Mouse (Mus musculus) lung, postnatal 36 days (tissue): ENCODE measurements around the gene Abcc9.

Source experiments
- DNase-seq: peaks from one replicate; pipeline ENCODE4 v3.0.0; 2022; ENCODE audit warnings: mixed read lengths

Abcc9 gene

GRCm38 (mm10) chr6:142542800-142543175 is 159.3 kb downstream of the Abcc9 start:
- no peak for DNase-seq

GRCm38 (mm10) chr6:142542082-142542799 is 159.9 kb downstream of the Abcc9 start:
- no peak for DNase-seq

GRCm38 (mm10) chr6:142540561-142541160 is 161.5 kb downstream of the Abcc9 start:
- DNase-seq = no peak

- DNase-seq = no peak
These were observed 162.0 kb downstream of the Abcc9 start for GRCm38 (mm10) chr6:142540131-142540530.

- DNase-seq = peak; percentile 32
These were observed 163.6 kb downstream of the Abcc9 start for GRCm38 (mm10) chr6:142538503-142538902.
